Mouse (Mus musculus): ENCODE data around the gene 1700021F07Rik. TPM values are rescaled to one million over a fixed set of nuclear protein-coding genes. Genes with fewer than 3 reads are reported as not detected.

The 1700021F07Rik gene
- polyA plus RNA-seq, 1 experiment from 2014 or later = not detected

- Histone ChIP-seq H3K27me3 (ENCODE audit: insufficient read depth, low read length) (0 out of 2 replicates have a peak, but pooled peaks cover 6% of the 10 kb centered on the region), H3K4me3 (ENCODE audit: low read depth, low read length) (no peak overlapping the region), H3K4me2 (ENCODE audit: low read depth, low read length) (no peak overlapping the region), H3K9me3 (ENCODE audit: low read length) (no peaks in the 10 kb centered on the region), H3K9ac (replicated peaks) (no peak overlapping the region), H3K36me3 (replicated peaks; ENCODE audit: insufficient read depth, low read length) (no peaks in the 10 kb centered on the region), H3K27ac (ENCODE audit: low read depth) (no peak overlapping the region), H3K4me1 (ENCODE audit: insufficient read depth) (no peaks in the 10 kb centered on the region)
- DNase-seq (peak; percentile 50), ATAC-seq (peak; percentile 48; the same call in 1 of the 2 replicates)
- TF ChIP-seq CTCF (IDR thresholded peaks at IDR 0.05; ENCODE audit: low read depth) (peak; percentile 77), EP300 (IDR thresholded peaks at IDR 0.05; ENCODE audit: low read depth) (no peak)
- WGBS (ENCODE audit: insufficient replicate concordance) = 31% methylated on average over 9 of the region's 9 CpGs
Observed at GRCm38 (mm10) chr2:173553863-173554262, 31.5 kb downstream of the 1700021F07Rik start.

- Histone ChIP-seq H3K27me3 (ENCODE audit: insufficient read depth, low read length) (0 out of 2 replicates have a peak, but pooled peaks cover 4% of the 10 kb centered on the region), H3K4me3 (ENCODE audit: low read depth, low read length) (no peak overlapping the region), H3K4me1 (ENCODE audit: insufficient read depth) (no peaks in the 10 kb centered on the region), H3K9ac (replicated peaks) (no peak overlapping the region), H3K36me3 (replicated peaks; ENCODE audit: insufficient read depth, low read length) (no peaks in the 10 kb centered on the region), H3K9me3 (ENCODE audit: low read length) (no peaks in the 10 kb centered on the region), H3K4me2 (ENCODE audit: low read depth, low read length) (no peak overlapping the region), H3K27ac (ENCODE audit: low read depth) (no peak overlapping the region)
- ATAC-seq (no peak), DNase-seq (no peak)
- TF ChIP-seq CTCF (IDR thresholded peaks at IDR 0.05; ENCODE audit: low read depth) (no peak), EP300 (IDR thresholded peaks at IDR 0.05; ENCODE audit: low read depth) (no peak)
- WGBS (ENCODE audit: insufficient replicate concordance) = 58% methylated on average over 12 of the region's 12 CpGs
Observed at GRCm38 (mm10) chr2:173558754-173559396, 36.5 kb downstream of the 1700021F07Rik start.

- Histone ChIP-seq H3K27me3 (ENCODE audit: insufficient read depth, low read length) (no peaks in the 10 kb centered on the region), H3K27ac (ENCODE audit: low read depth) (no peak overlapping the region), H3K9ac (replicated peaks) (no peak overlapping the region), H3K4me3 (ENCODE audit: low read depth, low read length) (no peak overlapping the region), H3K4me1 (ENCODE audit: insufficient read depth) (no peaks in the 10 kb centered on the region), H3K9me3 (ENCODE audit: low read length) (no peaks in the 10 kb centered on the region), H3K4me2 (ENCODE audit: low read depth, low read length) (no peak overlapping the region), H3K36me3 (replicated peaks; ENCODE audit: insufficient read depth, low read length) (no peaks in the 10 kb centered on the region)
- TF ChIP-seq EP300 (IDR thresholded peaks at IDR 0.05; ENCODE audit: low read depth) = no peak
- TF ChIP-seq CTCF (IDR thresholded peaks at IDR 0.05; ENCODE audit: low read depth) = peak; percentile 81
- WGBS (ENCODE audit: insufficient replicate concordance) = 38% methylated on average over 5 of the region's 5 CpGs
- DNase-seq = peak; percentile 66
- ATAC-seq = no peak; the same call in 1 of the 2 replicates
Observed at GRCm38 (mm10) chr2:173561851-173562442, 39.6 kb downstream of the 1700021F07Rik start.

GRCm38 (mm10) chr2:173563336-173563735, 41.0 kb downstream of the 1700021F07Rik start:
- ATAC-seq = no peak
- no peaks in the 10 kb centered on the region for H3K36me3 ChIP-seq (replicated peaks; ENCODE audit: insufficient read depth, low read length)
- WGBS (ENCODE audit: insufficient replicate concordance) = 63% methylated on average over 7 of the region's 7 CpGs
- no peaks in the 10 kb centered on the region for H3K9me3 ChIP-seq (ENCODE audit: low read length)
- no peaks in the 10 kb centered on the region for H3K4me1 ChIP-seq (ENCODE audit: insufficient read depth)
- no peak overlapping the region for H3K9ac ChIP-seq (replicated peaks)
- DNase-seq = no peak
- no peak for TF ChIP-seq EP300 (IDR thresholded peaks at IDR 0.05; ENCODE audit: low read depth)
- TF ChIP-seq CTCF (IDR thresholded peaks at IDR 0.05; ENCODE audit: low read depth) = peak; percentile 37
- H3K27me3 ChIP-seq (ENCODE audit: insufficient read depth, low read length) = no peaks in the 10 kb centered on the region
- no peak overlapping the region for H3K4me3 ChIP-seq (ENCODE audit: low read depth, low read length)
- no peak overlapping the region for H3K4me2 ChIP-seq (ENCODE audit: low read depth, low read length)
- H3K27ac ChIP-seq (ENCODE audit: low read depth) = no peak overlapping the region

GRCm38 (mm10) chr2:173564179-173564578, 41.8 kb downstream of the 1700021F07Rik start:
- H3K27ac ChIP-seq (ENCODE audit: low read depth) = no peak overlapping the region
- H3K4me1 ChIP-seq (ENCODE audit: insufficient read depth) = no peaks in the 10 kb centered on the region
- H3K27me3 ChIP-seq (ENCODE audit: insufficient read depth, low read length) = no peaks in the 10 kb centered on the region
- H3K36me3 ChIP-seq (replicated peaks; ENCODE audit: insufficient read depth, low read length) = no peaks in the 10 kb centered on the region
- TF ChIP-seq CTCF (IDR thresholded peaks at IDR 0.05; ENCODE audit: low read depth) = 0 out of 2 replicates have a peak, but pooled peaks have one; percentile 7
- TF ChIP-seq EP300 (IDR thresholded peaks at IDR 0.05; ENCODE audit: low read depth) = no peak
- no peak overlapping the region for H3K9ac ChIP-seq (replicated peaks)
- no peak overlapping the region for H3K4me2 ChIP-seq (ENCODE audit: low read depth, low read length)
- H3K9me3 ChIP-seq (ENCODE audit: low read length) = no peaks in the 10 kb centered on the region
- 71% methylated on average over 9 of the region's 9 CpGs for WGBS (ENCODE audit: insufficient replicate concordance)
- DNase-seq (no peak), ATAC-seq (no peak)
- H3K4me3 ChIP-seq (ENCODE audit: low read depth, low read length) = no peak overlapping the region

Other genes starting within 250 kb of the 1700021F07Rik start
- gene Pmepa1, start 246.1 kb upstream of the 1700021F07Rik start, polyA plus RNA-seq (2015; fragmentation: Nextera tagmentation; extraction: Ambion mirVana) = 0.21 and 0.36 TPM in 2 replicates
- gene Ankrd60, start 55.8 kb downstream of the 1700021F07Rik start, polyA plus RNA-seq (2015; fragmentation: Nextera tagmentation; extraction: Ambion mirVana) = not detected in 2 replicates
- gene Rab22a, start 137.2 kb downstream of the 1700021F07Rik start, polyA plus RNA-seq (2015; fragmentation: Nextera tagmentation; extraction: Ambion mirVana) = 13.1 and 14.0 TPM in 2 replicates
- gene 1700010B08Rik, start 196.8 kb downstream of the 1700021F07Rik start, polyA plus RNA-seq (2015; fragmentation: Nextera tagmentation; extraction: Ambion mirVana) = not detected in 2 replicates
- gene Vapb, start 214.9 kb downstream of the 1700021F07Rik start, polyA plus RNA-seq (2015; fragmentation: Nextera tagmentation; extraction: Ambion mirVana) = 4.7 and 7.6 TPM in 2 replicates